Mouse (Mus musculus): Measurements from ENCODE around the gene Kazald1.

DNA sequence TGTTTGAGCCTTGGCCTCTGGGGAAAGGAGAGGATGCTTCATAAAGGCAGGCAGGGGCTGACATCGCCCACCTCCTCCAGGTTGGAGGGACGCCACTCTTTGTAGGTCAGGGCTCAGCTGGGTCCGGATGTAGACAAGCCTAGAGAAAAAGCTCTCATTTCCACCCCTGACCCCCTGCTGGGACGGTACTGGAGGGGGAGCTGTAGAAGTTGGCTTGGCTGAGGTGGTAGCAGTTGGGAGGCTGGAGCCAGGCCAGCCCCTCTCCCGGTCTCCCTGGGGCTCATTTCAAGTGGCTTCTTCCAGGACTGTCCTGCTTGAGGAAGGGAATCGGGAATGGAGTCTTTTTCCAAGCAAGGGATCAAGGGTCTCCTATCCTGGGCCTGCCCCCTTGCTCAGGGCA, 31.6 kb downstream of the Kazald1 start:
- TF ChIP-seq CTCF (IDR thresholded peaks at IDR 0.05; ENCODE audit: control insufficient read depth, insufficient read depth, insufficient replicate concordance, low read depth, low read length) (no peak), POLR2A (IDR thresholded peaks at IDR 0.05; ENCODE audit: control insufficient read depth, low read depth, low read length) (no peak)

Measured in testis, adult 2 months (tissue).